Mouse (Mus musculus): ENCODE results near the gene Lgals4. TPM values are rescaled to one million over a fixed set of nuclear protein-coding genes. Genes with fewer than 3 reads are reported as not detected.

Lgals4 gene
- polyA plus RNA-seq, 1 experiment from 2014 or later: 3.4 TPM

GRCm38 (mm10) chr7:28810107-28811066 is 23.3 kb upstream of the Lgals4 start:
- DNase-seq (ENCODE audit: low spot score) (peak; percentile 100), ATAC-seq (ENCODE audit: low read depth) (peak; percentile 91)
- H3K4me2 ChIP-seq (ENCODE audit: low read depth, low read length): peak overlapping the region; percentile 97
- peak overlapping the region; percentile 86 for H3K4me3 ChIP-seq (ENCODE audit: low read depth, low read length)
- H3K9me3 ChIP-seq (ENCODE audit: control insufficient read depth, low read length): no peaks in the 10 kb centered on the region
- H3K27ac ChIP-seq (replicated peaks; ENCODE audit: low read depth, low read length): peak overlapping the region; percentile 99
- under 1% methylated on average over 42 of the region's 70 CpGs for WGBS
- peak overlapping the region; percentile 98 for H3K9ac ChIP-seq (ENCODE audit: low read depth, low read length)
- H3K4me1 ChIP-seq (ENCODE audit: control insufficient read depth, insufficient read depth, low read length): peaks cover 21% of the 10 kb centered on the region
- H3K27me3 ChIP-seq (replicated peaks; ENCODE audit: control insufficient read depth, insufficient read depth, low read length): no peaks in the 10 kb centered on the region
- peaks cover 36% of the 10 kb centered on the region for H3K36me3 ChIP-seq (ENCODE audit: control insufficient read depth, insufficient read depth, low read length)

- H3K4me1 ChIP-seq (ENCODE audit: control insufficient read depth, insufficient read depth, low read length): peaks cover 21% of the 10 kb centered on the region
Observed at GRCm38 (mm10) chr7:28811228-28811627, 22.4 kb upstream of the Lgals4 start.

GRCm38 (mm10) chr7:28811640-28812275 is 21.9 kb upstream of the Lgals4 start:
- Histone ChIP-seq H3K9me3 (ENCODE audit: control insufficient read depth, low read length) (no peaks in the 10 kb centered on the region), H3K4me3 (ENCODE audit: low read depth, low read length) (peak overlapping the region; percentile 86), H3K4me2 (ENCODE audit: low read depth, low read length) (peak overlapping the region; percentile 89), H3K27ac (replicated peaks; ENCODE audit: low read depth, low read length) (peak overlapping the region; percentile 61), H3K9ac (ENCODE audit: low read depth, low read length) (peak overlapping the region; percentile 98), H3K27me3 (replicated peaks; ENCODE audit: control insufficient read depth, insufficient read depth, low read length) (no peaks in the 10 kb centered on the region), H3K36me3 (ENCODE audit: control insufficient read depth, insufficient read depth, low read length) (peaks cover 50% of the 10 kb centered on the region), H3K4me1 (ENCODE audit: control insufficient read depth, insufficient read depth, low read length) (peaks cover 21% of the 10 kb centered on the region)
- ATAC-seq (ENCODE audit: low read depth) (no peak), DNase-seq (ENCODE audit: low spot score) (no peak)
- 9% methylated on average over 7 of the region's 7 CpGs for WGBS

More at GRCm38 (mm10) chr7:28811228-28811627, 22.4 kb upstream of the Lgals4 start:
- Histone ChIP-seq H3K4me3 (ENCODE audit: low read depth, low read length) (peak overlapping the region; percentile 86), H3K9ac (ENCODE audit: low read depth, low read length) (peak overlapping the region; percentile 98), H3K9me3 (ENCODE audit: control insufficient read depth, low read length) (no peaks in the 10 kb centered on the region), H3K27me3 (replicated peaks; ENCODE audit: control insufficient read depth, insufficient read depth, low read length) (no peaks in the 10 kb centered on the region), H3K36me3 (ENCODE audit: control insufficient read depth, insufficient read depth, low read length) (peaks cover 44% of the 10 kb centered on the region), H3K4me2 (ENCODE audit: low read depth, low read length) (peak overlapping the region; percentile 89), H3K27ac (replicated peaks; ENCODE audit: low read depth, low read length) (peak overlapping the region; percentile 99)
- under 1% methylated on average over 39 of the region's 40 CpGs for WGBS
- ATAC-seq (ENCODE audit: low read depth) (peak; percentile 28), DNase-seq (ENCODE audit: low spot score) (peak; percentile 97)

- Histone ChIP-seq H3K9ac (ENCODE audit: low read depth, low read length) (peak overlapping the region; percentile 98), H3K9me3 (ENCODE audit: control insufficient read depth, low read length) (no peaks in the 10 kb centered on the region), H3K4me2 (ENCODE audit: low read depth, low read length) (peak overlapping the region; percentile 89), H3K4me1 (ENCODE audit: control insufficient read depth, insufficient read depth, low read length) (peaks cover 24% of the 10 kb centered on the region), H3K4me3 (ENCODE audit: low read depth, low read length) (peak overlapping the region; percentile 86), H3K36me3 (ENCODE audit: control insufficient read depth, insufficient read depth, low read length) (peaks cover 56% of the 10 kb centered on the region), H3K27me3 (replicated peaks; ENCODE audit: control insufficient read depth, insufficient read depth, low read length) (no peaks in the 10 kb centered on the region), H3K27ac (replicated peaks; ENCODE audit: low read depth, low read length) (no peak overlapping the region)
- no peak for ATAC-seq (ENCODE audit: low read depth)
- DNase-seq (ENCODE audit: low spot score): no peak
- WGBS: 50% methylated on average over 4 of the region's 4 CpGs
Observed at GRCm38 (mm10) chr7:28812436-28812835, 21.2 kb upstream of the Lgals4 start.

GRCm38 (mm10) chr7:28812949-28813348 is 20.7 kb upstream of the Lgals4 start:
- peak overlapping the region; percentile 86 for H3K4me3 ChIP-seq (ENCODE audit: low read depth, low read length)
- H3K27me3 ChIP-seq (replicated peaks; ENCODE audit: control insufficient read depth, insufficient read depth, low read length): no peaks in the 10 kb centered on the region
- H3K36me3 ChIP-seq (ENCODE audit: control insufficient read depth, insufficient read depth, low read length): peaks cover 62% of the 10 kb centered on the region
- DNase-seq (ENCODE audit: low spot score) (no peak), ATAC-seq (ENCODE audit: low read depth) (no peak)
- no peak overlapping the region for H3K27ac ChIP-seq (replicated peaks; ENCODE audit: low read depth, low read length)
- peak overlapping the region; percentile 89 for H3K4me2 ChIP-seq (ENCODE audit: low read depth, low read length)
- H3K9ac ChIP-seq (ENCODE audit: low read depth, low read length): peak overlapping the region; percentile 98; the same call in 1 of the 2 replicates
- no peaks in the 10 kb centered on the region for H3K9me3 ChIP-seq (ENCODE audit: control insufficient read depth, low read length)
- H3K4me1 ChIP-seq (ENCODE audit: control insufficient read depth, insufficient read depth, low read length): peaks cover 19% of the 10 kb centered on the region
- WGBS: 77% methylated on average over 5 of the region's 5 CpGs

- no peak overlapping the region for H3K4me3 ChIP-seq (ENCODE audit: low read depth, low read length)
- H3K9ac ChIP-seq (ENCODE audit: low read depth, low read length): no peak overlapping the region
- no peak overlapping the region for H3K4me2 ChIP-seq (ENCODE audit: low read depth, low read length)
- no peak overlapping the region for H3K27ac ChIP-seq (replicated peaks; ENCODE audit: low read depth, low read length)
- H3K36me3 ChIP-seq (ENCODE audit: control insufficient read depth, insufficient read depth, low read length): peaks cover 77% of the 10 kb centered on the region
- no peaks in the 10 kb centered on the region for H3K27me3 ChIP-seq (replicated peaks; ENCODE audit: control insufficient read depth, insufficient read depth, low read length)
- 85% methylated on average over 5 of the region's 5 CpGs for WGBS
- DNase-seq (ENCODE audit: low spot score) (no peak), ATAC-seq (ENCODE audit: low read depth) (no peak)
- H3K4me1 ChIP-seq (ENCODE audit: control insufficient read depth, insufficient read depth, low read length): peaks cover 15% of the 10 kb centered on the region
- no peaks in the 10 kb centered on the region for H3K9me3 ChIP-seq (ENCODE audit: control insufficient read depth, low read length)
Observed at GRCm38 (mm10) chr7:28814306-28815034, 19.2 kb upstream of the Lgals4 start.

GRCm38 (mm10) chr7:28815230-28815629 is 18.4 kb upstream of the Lgals4 start:
- no peak overlapping the region for H3K9ac ChIP-seq (ENCODE audit: low read depth, low read length)
- H3K4me1 ChIP-seq (ENCODE audit: control insufficient read depth, insufficient read depth, low read length): peaks cover 15% of the 10 kb centered on the region
- no peak overlapping the region for H3K27ac ChIP-seq (replicated peaks; ENCODE audit: low read depth, low read length)
- no peaks in the 10 kb centered on the region for H3K27me3 ChIP-seq (replicated peaks; ENCODE audit: control insufficient read depth, insufficient read depth, low read length)
- 89% methylated on average over 9 of the region's 9 CpGs for WGBS
- H3K4me3 ChIP-seq (ENCODE audit: low read depth, low read length): no peak overlapping the region
- H3K4me2 ChIP-seq (ENCODE audit: low read depth, low read length): no peak overlapping the region
- H3K36me3 ChIP-seq (ENCODE audit: control insufficient read depth, insufficient read depth, low read length): peaks cover 84% of the 10 kb centered on the region
- no peak for DNase-seq (ENCODE audit: low spot score)
- ATAC-seq (ENCODE audit: low read depth): no peak
- no peaks in the 10 kb centered on the region for H3K9me3 ChIP-seq (ENCODE audit: control insufficient read depth, low read length)

GRCm38 (mm10) chr7:28816201-28816600 is 17.5 kb upstream of the Lgals4 start:
- Histone ChIP-seq H3K36me3 (ENCODE audit: control insufficient read depth, insufficient read depth, low read length) (peaks cover 94% of the 10 kb centered on the region), H3K9ac (ENCODE audit: low read depth, low read length) (no peak overlapping the region), H3K4me3 (ENCODE audit: low read depth, low read length) (no peak overlapping the region), H3K4me2 (ENCODE audit: low read depth, low read length) (no peak overlapping the region), H3K4me1 (ENCODE audit: control insufficient read depth, insufficient read depth, low read length) (peaks cover 15% of the 10 kb centered on the region), H3K27me3 (replicated peaks; ENCODE audit: control insufficient read depth, insufficient read depth, low read length) (no peaks in the 10 kb centered on the region), H3K27ac (replicated peaks; ENCODE audit: low read depth, low read length) (no peak overlapping the region), H3K9me3 (ENCODE audit: control insufficient read depth, low read length) (no peaks in the 10 kb centered on the region)
- ATAC-seq (ENCODE audit: low read depth) (no peak), DNase-seq (ENCODE audit: low spot score) (no peak)
- WGBS: 86% methylated on average over 9 of the region's 9 CpGs

Measured in embryonic facial prominence, embryonic 14.5 days (tissue).